16 mouse cellular contexts compared by ENCODE assay signal in the genomic region with DNA sequence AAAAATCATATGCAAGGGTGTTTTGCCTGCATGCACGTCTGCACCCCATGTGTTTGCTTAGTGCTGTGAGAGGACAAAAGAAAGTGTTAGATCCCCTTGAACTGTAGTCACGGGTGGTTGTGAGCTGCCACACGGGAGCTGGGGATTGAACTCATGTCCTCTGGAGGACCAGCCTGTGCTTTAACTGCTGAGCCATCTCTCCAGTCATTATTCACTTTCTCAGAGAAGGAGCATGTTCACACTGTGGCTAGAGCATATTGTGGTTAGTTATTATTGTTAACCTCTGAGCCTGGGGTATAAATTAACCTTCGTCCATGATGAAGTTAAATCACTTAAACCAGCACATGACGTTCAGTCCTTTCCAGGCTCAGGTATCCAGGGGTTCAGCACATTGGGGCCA.
"Had no signal": no experiment of that assay in that cellular context is flagged by ENCODE, and none has a peak within 500 bp of the region (broad histone marks: within the 10 kb centered on the region; RNA-seq: fewer than 3 reads in every experiment).

No protein-coding gene starts in this region.

- H3K4me1 ChIP-seq: lung, embryonic 15.5 days; megakaryocyte, embryonic 14.5 days; midbrain, embryonic 12.5 days; neural tube, embryonic 12.5 days; stomach, embryonic 15.5 days had no signal

- H3K27ac ChIP-seq: lung, embryonic 15.5 days; macrophage; midbrain, embryonic 12.5 days; midbrain, embryonic 15.5 days; neural tube, embryonic 12.5 days; stomach, embryonic 15.5 days; stomach, postnatal 0 days had no signal

- H3K36me3 ChIP-seq: lung, embryonic 15.5 days; midbrain, embryonic 12.5 days; midbrain, embryonic 15.5 days; neural tube, embryonic 12.5 days; stomach, embryonic 15.5 days had no signal

- H3K4me3 ChIP-seq: lung, embryonic 15.5 days; midbrain, embryonic 12.5 days; midbrain, embryonic 15.5 days; neural tube, embryonic 12.5 days; stomach, embryonic 15.5 days had no signal

- H3K4me2 ChIP-seq: lung, embryonic 15.5 days; midbrain, embryonic 12.5 days; midbrain, embryonic 15.5 days; neural tube, embryonic 12.5 days; stomach, embryonic 15.5 days had no signal

- DNase-seq: lung, adult 2 months; lung, postnatal 14 days; lung, postnatal 36 days; right cerebral cortex, postnatal 14 days; thymus, adult 2 months; thymus, postnatal 25 days; thymus, postnatal 4 days had no signal

- H3K9ac ChIP-seq: lung, embryonic 15.5 days; midbrain, embryonic 12.5 days; midbrain, embryonic 15.5 days; neural tube, embryonic 12.5 days; stomach, embryonic 15.5 days had no signal

- ATAC-seq: lung, postnatal 0 days; midbrain, embryonic 15.5 days had no signal

- H3K27me3 ChIP-seq: lung, embryonic 15.5 days; midbrain, embryonic 12.5 days; midbrain, embryonic 15.5 days; neural tube, embryonic 12.5 days; stomach, embryonic 15.5 days had no signal

- H3K9me3 ChIP-seq: lung, embryonic 15.5 days; megakaryocyte, embryonic 14.5 days; midbrain, embryonic 12.5 days; midbrain, embryonic 15.5 days; neural tube, embryonic 12.5 days; stomach, embryonic 15.5 days had no signal
